Mouse (Mus musculus) hindlimb bud, embryonic 11.5 days (tissue): ENCODE data around the gene Hist1h2bn.
"Not testable (repeated sequence)": the region's sequence is repeated elsewhere in the genome, so short reads cannot be mapped to it uniquely, and the experiment has no call there.

Experiments used
- DNase-seq: peaks from one replicate; pipeline ENCODE4 v3.0.0-alpha.2; 2012; ENCODE audit warnings: low read depth, low spot score; ENCODE audit errors: extremely low spot score

Hist1h2bn gene

GRCm38 (mm10) chr13:21781021-21781555, 27.2 kb downstream of the Hist1h2bn start:
- DNase-seq: no peak

DNA sequence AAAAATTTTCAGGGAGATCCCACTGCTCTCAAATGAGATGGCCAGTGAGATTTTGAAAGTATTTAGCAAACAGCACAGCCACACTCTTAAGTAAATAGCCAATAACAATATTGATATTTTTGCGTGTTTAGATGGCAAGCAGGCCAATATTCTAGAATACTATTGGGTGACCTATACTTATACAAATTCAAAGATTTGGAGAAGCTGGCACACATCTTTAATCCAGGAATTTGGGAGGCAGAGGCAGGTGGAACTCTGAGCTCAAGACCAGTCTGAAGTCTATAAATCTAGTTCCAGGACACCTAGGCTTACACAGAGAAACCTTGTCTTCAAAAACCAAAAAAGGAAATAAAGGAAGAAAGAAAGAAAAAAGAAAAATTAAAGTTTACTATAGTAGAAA, 27.7 kb downstream of the Hist1h2bn start:
- DNase-seq: no peak

DNA sequence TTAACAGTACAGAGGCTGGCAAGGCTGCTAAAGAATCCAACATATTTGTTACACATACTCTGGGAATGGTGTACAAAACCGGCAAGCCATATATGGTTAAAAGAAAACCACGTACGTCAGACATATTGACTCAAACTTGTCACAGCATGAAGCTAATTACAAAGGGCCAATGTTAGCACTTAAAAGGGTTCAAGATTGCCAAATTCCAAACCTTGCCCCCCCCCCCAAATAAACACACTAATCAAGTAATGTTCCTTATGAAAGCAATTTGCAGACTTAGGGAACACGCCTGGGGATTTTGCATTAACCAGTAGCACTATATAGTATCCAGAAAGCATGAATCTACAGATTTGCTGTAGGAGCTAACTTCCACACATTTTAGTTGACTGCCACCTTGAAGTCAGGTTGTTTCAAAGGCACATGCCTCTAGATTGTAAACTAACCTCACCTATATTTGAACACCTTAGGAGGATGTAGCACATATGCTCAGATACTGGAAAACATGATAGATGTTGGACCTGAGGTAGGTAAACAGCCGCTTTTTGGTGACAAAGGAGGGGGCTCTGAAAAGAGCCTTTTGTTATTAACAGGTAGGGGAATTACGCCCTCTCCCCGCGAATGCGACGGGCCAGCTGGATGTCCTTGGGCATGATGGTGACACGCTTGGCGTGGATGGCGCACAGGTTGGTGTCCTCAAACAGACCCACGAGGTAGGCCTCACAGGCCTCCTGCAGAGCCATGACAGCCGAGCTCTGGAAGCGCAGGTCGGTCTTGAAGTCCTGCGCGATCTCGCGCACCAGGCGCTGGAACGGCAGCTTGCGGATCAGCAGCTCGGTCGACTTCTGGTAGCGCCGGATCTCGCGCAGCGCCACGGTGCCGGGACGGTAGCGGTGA, 28.7 kb downstream of the Hist1h2bn start:
- DNase-seq: peak; percentile 79

GRCm38 (mm10) chr13:21783255-21783617, 29.3 kb downstream of the Hist1h2bn start, which contains the start of gene Hist1h3i:
Gene Hist1h3i (minus strand): TSS chr13:21783370.
- DNase-seq: peak; percentile 96

- no peak for DNase-seq
These were observed 29.8 kb downstream of the Hist1h2bn start for GRCm38 (mm10) chr13:21783734-21784161.

- no peak for DNase-seq
These were observed 30.4 kb downstream of the Hist1h2bn start for GRCm38 (mm10) chr13:21784311-21784710.

DNA sequence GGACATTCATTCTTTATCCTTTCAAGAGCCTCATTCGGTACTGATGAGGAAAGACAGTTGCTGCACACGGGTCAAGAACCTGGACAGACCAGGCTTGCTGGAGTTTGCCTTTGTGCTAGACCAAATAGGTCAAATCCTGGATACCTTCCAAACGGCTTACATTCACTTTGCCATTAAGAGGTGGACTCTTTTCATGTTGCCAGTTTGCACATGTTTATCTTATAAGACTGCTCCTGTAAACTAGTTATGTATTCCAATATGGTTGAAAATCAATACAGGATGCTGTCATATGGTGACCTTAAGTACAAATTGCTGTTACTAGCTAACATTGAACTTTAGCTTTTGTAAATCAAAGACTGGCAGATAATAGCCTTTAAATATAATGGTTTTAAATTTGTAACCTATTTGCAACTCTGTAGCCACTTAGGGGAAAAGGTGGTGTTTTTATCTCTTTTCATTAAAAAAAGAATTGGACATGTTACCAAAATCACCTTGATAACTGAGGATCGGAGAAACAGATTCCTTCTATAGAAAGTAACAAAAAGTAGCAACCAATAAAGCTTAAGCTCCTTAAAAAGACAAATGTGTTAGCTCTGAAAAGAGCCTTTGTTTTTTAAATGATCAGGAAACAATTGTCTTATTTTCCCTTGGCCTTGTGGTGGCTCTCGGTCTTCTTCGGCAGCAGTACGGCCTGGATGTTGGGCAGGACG, 32.4 kb downstream of the Hist1h2bn start:
- peak; percentile 82 for DNase-seq

- DNase-seq: peak; percentile 98
These were observed 33.1 kb downstream of the Hist1h2bn start, which contains the start of the genes Hist1h2an and Hist1h2bp for GRCm38 (mm10) chr13:21786899-21787629. Gene Hist1h2an (minus strand): TSS chr13:21787218. Gene Hist1h2bp (plus strand): TSS chr13:21787461.

GRCm38 (mm10) chr13:21787760-21788593, 34.1 kb downstream of the Hist1h2bn start:
- no peak for DNase-seq

DNA sequence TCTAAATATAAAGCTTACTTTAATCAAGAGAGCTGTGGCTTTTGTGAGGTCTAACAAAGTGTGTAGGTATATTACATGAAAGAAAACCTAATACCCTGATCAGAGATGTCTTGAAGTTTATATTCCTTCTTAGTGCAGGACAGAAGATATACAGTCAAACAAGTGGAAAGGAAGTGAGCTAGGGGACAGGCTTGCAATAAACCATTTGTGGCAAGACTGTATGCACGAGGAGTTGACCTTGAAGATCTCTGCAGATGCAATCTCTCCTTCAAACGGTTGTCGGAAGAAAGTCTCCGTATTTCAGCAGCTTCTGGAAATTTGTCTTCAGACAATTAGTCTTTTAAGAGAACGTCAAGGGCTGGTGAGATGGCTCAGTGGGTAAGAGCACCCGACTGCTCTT, 36.0 kb downstream of the Hist1h2bn start:
- no peak for DNase-seq

GRCm38 (mm10) chr13:21790601-21791283, 36.8 kb downstream of the Hist1h2bn start:
- DNase-seq: no peak

DNA sequence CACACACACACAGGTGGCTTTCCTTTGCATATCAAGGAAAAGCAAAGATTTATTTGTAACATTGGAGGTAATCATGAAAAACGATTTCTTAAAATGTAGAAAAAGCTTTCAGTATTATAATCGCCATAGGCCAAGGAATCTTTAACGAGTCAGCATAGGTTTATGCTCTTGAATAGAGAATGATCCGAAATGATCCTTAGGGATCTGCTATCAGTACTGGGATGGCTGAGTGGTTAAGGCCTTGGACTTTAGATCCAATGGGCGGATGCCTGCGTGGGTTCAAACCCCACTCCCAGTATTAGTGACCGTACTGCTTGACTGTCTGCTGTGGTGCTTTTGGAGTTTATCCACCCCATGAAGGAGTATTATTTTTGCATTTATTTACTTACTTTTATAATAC, 41.7 kb downstream of the Hist1h2bn start:
- no peak for DNase-seq

GRCm38 (mm10) chr13:21797163-21797562, 43.2 kb downstream of the Hist1h2bn start:
- DNase-seq: not testable (repeated sequence)

DNA sequence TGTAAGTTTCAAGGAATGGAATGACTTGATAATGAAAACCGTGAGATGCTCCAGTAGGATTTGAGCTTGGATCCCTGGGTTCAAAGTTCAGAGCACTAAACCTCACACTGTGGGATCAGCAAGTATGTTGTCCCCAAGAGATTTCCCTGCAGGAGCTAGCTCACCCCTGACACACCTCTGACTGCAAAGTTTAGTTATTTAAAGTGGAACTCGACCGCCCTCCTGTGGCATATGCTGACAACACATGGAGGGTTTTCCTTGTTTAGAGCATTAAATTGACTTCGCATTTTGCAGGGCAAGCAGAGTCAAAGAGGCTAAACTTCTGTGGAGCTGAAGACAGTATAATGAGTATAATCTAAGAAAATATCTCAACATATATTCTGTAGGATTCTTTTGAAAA, 49.1 kb downstream of the Hist1h2bn start:
- not testable (repeated sequence) for DNase-seq
